Mouse (Mus musculus): ENCODE data around the gene Zscan2. TPM values are rescaled to one million over a fixed set of nuclear protein-coding genes. Genes with fewer than 3 reads are reported as not detected.
A peak's percentile ranks its signal among the peaks of the same experiment; 100 is the strongest.

Gene Zscan2
- polyA plus RNA-seq, 1 experiment from 2014 or later, result 4.5 TPM

GRCm38 (mm10) chr7:80849267-80849666 is 11.5 kb upstream of the Zscan2 start:
- Histone ChIP-seq H3K27ac (ENCODE audit: low read depth, low read length) (no peak overlapping the region), H3K27me3 (ENCODE audit: control insufficient read depth, insufficient read depth, low read length) (no peaks in the 10 kb centered on the region), H3K9me3 (ENCODE audit: control insufficient read depth, low read length) (no peaks in the 10 kb centered on the region), H3K4me2 (ENCODE audit: low read depth, low read length) (no peak overlapping the region), H3K4me1 (ENCODE audit: control insufficient read depth, insufficient read depth, low read length) (no peaks in the 10 kb centered on the region), H3K36me3 (ENCODE audit: control insufficient read depth, insufficient read depth, low read length) (no peaks in the 10 kb centered on the region), H3K9ac (replicated peaks; ENCODE audit: low read depth, low read length) (no peak overlapping the region), H3K4me3 (ENCODE audit: low read depth, low read length) (no peak overlapping the region)
- WGBS, result 89% methylated on average over 2 of the region's 2 CpGs
- no peak for ATAC-seq (ENCODE audit: low read depth)

GRCm38 (mm10) chr7:80849710-80850109 is 11.0 kb upstream of the Zscan2 start:
- Histone ChIP-seq H3K4me3 (ENCODE audit: low read depth, low read length) (no peak overlapping the region), H3K27me3 (ENCODE audit: control insufficient read depth, insufficient read depth, low read length) (no peaks in the 10 kb centered on the region), H3K4me1 (ENCODE audit: control insufficient read depth, insufficient read depth, low read length) (no peaks in the 10 kb centered on the region), H3K4me2 (ENCODE audit: low read depth, low read length) (no peak overlapping the region), H3K36me3 (ENCODE audit: control insufficient read depth, insufficient read depth, low read length) (no peaks in the 10 kb centered on the region), H3K27ac (ENCODE audit: low read depth, low read length) (no peak overlapping the region), H3K9me3 (ENCODE audit: control insufficient read depth, low read length) (no peaks in the 10 kb centered on the region), H3K9ac (replicated peaks; ENCODE audit: low read depth, low read length) (no peak overlapping the region)
- ATAC-seq (ENCODE audit: low read depth), result peak; percentile 51; the same call in 1 of the 2 replicates
- 38% methylated on average over 4 of the region's 4 CpGs for WGBS

GRCm38 (mm10) chr7:80850520-80850919 is 10.2 kb upstream of the Zscan2 start:
- no peaks in the 10 kb centered on the region for H3K9me3 ChIP-seq (ENCODE audit: control insufficient read depth, low read length)
- H3K27me3 ChIP-seq (ENCODE audit: control insufficient read depth, insufficient read depth, low read length), result no peaks in the 10 kb centered on the region
- H3K27ac ChIP-seq (ENCODE audit: low read depth, low read length), result no peak overlapping the region
- no peak for ATAC-seq (ENCODE audit: low read depth)
- no peak overlapping the region for H3K9ac ChIP-seq (replicated peaks; ENCODE audit: low read depth, low read length)
- H3K4me3 ChIP-seq (ENCODE audit: low read depth, low read length), result no peak overlapping the region
- no peaks in the 10 kb centered on the region for H3K36me3 ChIP-seq (ENCODE audit: control insufficient read depth, insufficient read depth, low read length)
- no peak overlapping the region for H3K4me2 ChIP-seq (ENCODE audit: low read depth, low read length)
- H3K4me1 ChIP-seq (ENCODE audit: control insufficient read depth, insufficient read depth, low read length), result no peaks in the 10 kb centered on the region
- WGBS, result 82% methylated on average over 5 of the region's 5 CpGs

GRCm38 (mm10) chr7:80853218-80853617 is 7.5 kb upstream of the Zscan2 start:
- Histone ChIP-seq H3K4me3 (ENCODE audit: low read depth, low read length) (no peak overlapping the region), H3K9ac (replicated peaks; ENCODE audit: low read depth, low read length) (no peak overlapping the region), H3K4me2 (ENCODE audit: low read depth, low read length) (no peak overlapping the region), H3K9me3 (ENCODE audit: control insufficient read depth, low read length) (no peaks in the 10 kb centered on the region), H3K27ac (ENCODE audit: low read depth, low read length) (no peak overlapping the region), H3K27me3 (ENCODE audit: control insufficient read depth, insufficient read depth, low read length) (no peaks in the 10 kb centered on the region), H3K36me3 (ENCODE audit: control insufficient read depth, insufficient read depth, low read length) (no peaks in the 10 kb centered on the region), H3K4me1 (ENCODE audit: control insufficient read depth, insufficient read depth, low read length) (no peaks in the 10 kb centered on the region)
- ATAC-seq (ENCODE audit: low read depth), result no peak
- 96% methylated on average over 3 of the region's 3 CpGs for WGBS

- ATAC-seq (ENCODE audit: low read depth), result no peak
- no peaks in the 10 kb centered on the region for H3K27me3 ChIP-seq (ENCODE audit: control insufficient read depth, insufficient read depth, low read length)
Measured at GRCm38 (mm10) chr7:80855316-80855715, 5.4 kb upstream of the Zscan2 start.

GRCm38 (mm10) chr7:80857181-80857580 is 3.5 kb upstream of the Zscan2 start:
- no peaks in the 10 kb centered on the region for H3K36me3 ChIP-seq (ENCODE audit: control insufficient read depth, insufficient read depth, low read length)
- H3K4me2 ChIP-seq (ENCODE audit: low read depth, low read length), result no peak overlapping the region
- ATAC-seq (ENCODE audit: low read depth), result no peak
- H3K4me1 ChIP-seq (ENCODE audit: control insufficient read depth, insufficient read depth, low read length), result peaks cover 3% of the 10 kb centered on the region
- WGBS, result 38% methylated on average over 6 of the region's 6 CpGs
- no peak overlapping the region for H3K4me3 ChIP-seq (ENCODE audit: low read depth, low read length)
- no peaks in the 10 kb centered on the region for H3K27me3 ChIP-seq (ENCODE audit: control insufficient read depth, insufficient read depth, low read length)
- H3K9me3 ChIP-seq (ENCODE audit: control insufficient read depth, low read length), result no peaks in the 10 kb centered on the region
- no peak overlapping the region for H3K9ac ChIP-seq (replicated peaks; ENCODE audit: low read depth, low read length)
- no peak overlapping the region for H3K27ac ChIP-seq (ENCODE audit: low read depth, low read length)

More at GRCm38 (mm10) chr7:80855316-80855715, 5.4 kb upstream of the Zscan2 start:
- Histone ChIP-seq H3K36me3 (ENCODE audit: control insufficient read depth, insufficient read depth, low read length) (no peaks in the 10 kb centered on the region), H3K4me2 (ENCODE audit: low read depth, low read length) (no peak overlapping the region), H3K27ac (ENCODE audit: low read depth, low read length) (no peak overlapping the region), H3K9ac (replicated peaks; ENCODE audit: low read depth, low read length) (no peak overlapping the region), H3K4me1 (ENCODE audit: control insufficient read depth, insufficient read depth, low read length) (no peaks in the 10 kb centered on the region), H3K9me3 (ENCODE audit: control insufficient read depth, low read length) (no peaks in the 10 kb centered on the region), H3K4me3 (ENCODE audit: low read depth, low read length) (no peak overlapping the region)

GRCm38 (mm10) chr7:80860227-80860626 is 493 bp upstream of the Zscan2 start:
- no peaks in the 10 kb centered on the region for H3K9me3 ChIP-seq (ENCODE audit: control insufficient read depth, low read length)
- peak; percentile 77 for ATAC-seq (ENCODE audit: low read depth)
- H3K27me3 ChIP-seq (ENCODE audit: control insufficient read depth, insufficient read depth, low read length), result no peaks in the 10 kb centered on the region
- WGBS, result 1% methylated on average over 13 of the region's 13 CpGs
- peak overlapping the region; percentile 94 for H3K9ac ChIP-seq (replicated peaks; ENCODE audit: low read depth, low read length)
- peak overlapping the region; percentile 41; the same call in 1 of the 2 replicates for H3K27ac ChIP-seq (ENCODE audit: low read depth, low read length)
- peaks cover 27% of the 10 kb centered on the region for H3K4me1 ChIP-seq (ENCODE audit: control insufficient read depth, insufficient read depth, low read length)
- H3K4me2 ChIP-seq (ENCODE audit: low read depth, low read length), result peak overlapping the region; percentile 78
- H3K36me3 ChIP-seq (ENCODE audit: control insufficient read depth, insufficient read depth, low read length), result peaks cover 12% of the 10 kb centered on the region; the same call in 1 of the 2 replicates
- H3K4me3 ChIP-seq (ENCODE audit: low read depth, low read length), result peak overlapping the region; percentile 72

- peaks cover 27% of the 10 kb centered on the region for H3K4me1 ChIP-seq (ENCODE audit: control insufficient read depth, insufficient read depth, low read length)
- WGBS, result 80% methylated on average over 2 of the region's 2 CpGs
Measured at GRCm38 (mm10) chr7:80862475-80862874, 1.8 kb downstream of the Zscan2 start.

GRCm38 (mm10) chr7:80863520-80863919 is 2.8 kb downstream of the Zscan2 start:
- Histone ChIP-seq H3K9me3 (ENCODE audit: control insufficient read depth, low read length) (no peaks in the 10 kb centered on the region), H3K4me3 (ENCODE audit: low read depth, low read length) (0 out of 2 replicates have a peak overlapping the region, but pooled peaks have one; percentile 5), H3K4me2 (ENCODE audit: low read depth, low read length) (peak overlapping the region; percentile 35; the same call in 1 of the 2 replicates), H3K36me3 (ENCODE audit: control insufficient read depth, insufficient read depth, low read length) (peaks cover 33% of the 10 kb centered on the region; the same call in 1 of the 2 replicates), H3K27ac (ENCODE audit: low read depth, low read length) (no peak overlapping the region), H3K9ac (replicated peaks; ENCODE audit: low read depth, low read length) (0 out of 2 replicates have a peak overlapping the region, but pooled peaks have one; percentile 21), H3K4me1 (ENCODE audit: control insufficient read depth, insufficient read depth, low read length) (peaks cover 27% of the 10 kb centered on the region), H3K27me3 (ENCODE audit: control insufficient read depth, insufficient read depth, low read length) (no peaks in the 10 kb centered on the region)
- ATAC-seq (ENCODE audit: low read depth), result no peak
- 89% methylated on average over 5 of the region's 5 CpGs for WGBS

More at GRCm38 (mm10) chr7:80862475-80862874, 1.8 kb downstream of the Zscan2 start:
- H3K9me3 ChIP-seq (ENCODE audit: control insufficient read depth, low read length), result no peaks in the 10 kb centered on the region
- H3K27ac ChIP-seq (ENCODE audit: low read depth, low read length), result no peak overlapping the region
- ATAC-seq (ENCODE audit: low read depth), result no peak
- H3K4me2 ChIP-seq (ENCODE audit: low read depth, low read length), result peak overlapping the region; percentile 78
- no peaks in the 10 kb centered on the region for H3K27me3 ChIP-seq (ENCODE audit: control insufficient read depth, insufficient read depth, low read length)
- peaks cover 25% of the 10 kb centered on the region; the same call in 1 of the 2 replicates for H3K36me3 ChIP-seq (ENCODE audit: control insufficient read depth, insufficient read depth, low read length)
- no peak overlapping the region for H3K9ac ChIP-seq (replicated peaks; ENCODE audit: low read depth, low read length)
- peak overlapping the region; percentile 72; the same call in 1 of the 2 replicates for H3K4me3 ChIP-seq (ENCODE audit: low read depth, low read length)

Data from neural tube, embryonic 14.5 days (tissue).